Mouse (Mus musculus) right cerebral cortex, postnatal 4 days (tissue): ENCODE data around the gene Spata25.
A peak's percentile ranks its signal among the peaks of the same experiment; 100 is the strongest.

Experiments used
- DNase-seq: peaks from one replicate; pipeline ENCODE4 v3.0.0-alpha.2; 2022

Spata25 gene

GRCm38 (mm10) chr2:164850061-164850460 is 21.7 kb upstream of the Spata25 start:
- no peak for DNase-seq

GRCm38 (mm10) chr2:164845782-164846181 is 17.4 kb upstream of the Spata25 start:
- DNase-seq, result no peak

GRCm38 (mm10) chr2:164835164-164835563 is 6.8 kb upstream of the Spata25 start:
- DNase-seq, result no peak

- DNase-seq, result no peak
Measured at GRCm38 (mm10) chr2:164834531-164834930, 6.2 kb upstream of the Spata25 start.

GRCm38 (mm10) chr2:164833314-164833959 is 5.1 kb upstream of the Spata25 start, which contains the start of gene Neurl2:
Gene Neurl2, minus strand, starts transcription at chr2:164833456.
- DNase-seq, result peak; percentile 90

GRCm38 (mm10) chr2:164832748-164833301 is 4.5 kb upstream of the Spata25 start, which contains the start of gene Ctsa:
Gene Ctsa, plus strand, starts transcription at chr2:164832873.
- peak; percentile 76 for DNase-seq

- DNase-seq, result no peak
Measured at GRCm38 (mm10) chr2:164832032-164832747, 3.9 kb upstream of the Spata25 start.

- DNase-seq, result no peak
Measured at GRCm38 (mm10) chr2:164831029-164831428, 2.7 kb upstream of the Spata25 start.

GRCm38 (mm10) chr2:164829090-164829489 is 753 bp upstream of the Spata25 start:
- no peak for DNase-seq

- DNase-seq, result no peak
Measured at GRCm38 (mm10) chr2:164827146-164827850, 1.0 kb downstream of the Spata25 start.

GRCm38 (mm10) chr2:164825521-164825920 is 2.8 kb downstream of the Spata25 start:
- no peak for DNase-seq

GRCm38 (mm10) chr2:164823969-164824368 is 4.4 kb downstream of the Spata25 start:
- DNase-seq, result no peak

- DNase-seq, result no peak
Measured at GRCm38 (mm10) chr2:164823181-164823585, 5.2 kb downstream of the Spata25 start.

GRCm38 (mm10) chr2:164822636-164823165 is 5.6 kb downstream of the Spata25 start, which contains the start of gene Zswim1:
Gene Zswim1, plus strand, starts transcription at chr2:164822686.
- peak; percentile 100 for DNase-seq

GRCm38 (mm10) chr2:164821060-164821459 is 7.3 kb downstream of the Spata25 start:
- no peak for DNase-seq

GRCm38 (mm10) chr2:164817703-164818102 is 10.6 kb downstream of the Spata25 start:
- no peak for DNase-seq

- DNase-seq, result no peak
Measured at GRCm38 (mm10) chr2:164817206-164817605, 11.1 kb downstream of the Spata25 start.

- DNase-seq, result no peak
Measured at GRCm38 (mm10) chr2:164815821-164816220, 12.5 kb downstream of the Spata25 start.

GRCm38 (mm10) chr2:164815348-164815747 is 13.0 kb downstream of the Spata25 start:
- no peak for DNase-seq

- DNase-seq, result no peak
Measured at GRCm38 (mm10) chr2:164813557-164813956, 14.8 kb downstream of the Spata25 start.

- DNase-seq, result no peak
Measured at GRCm38 (mm10) chr2:164806614-164807013, 21.7 kb downstream of the Spata25 start.

- DNase-seq, result no peak
Measured at GRCm38 (mm10) chr2:164805332-164805718, 23.0 kb downstream of the Spata25 start.
